Mouse (Mus musculus) lung, postnatal 4 days (tissue): ENCODE measurements at regions not wholly inside any gene's neighbourhood (a gene's known extent, or its start where the extent isn't known, plus 50 kb on each side); places are given as distances from the start of the nearest gene placed in this dataset.

Experiments used
- DNase-seq, 2 experiments: peaks; one replicate each; pipeline ENCODE4 v3.0.0; 2021

DNA sequence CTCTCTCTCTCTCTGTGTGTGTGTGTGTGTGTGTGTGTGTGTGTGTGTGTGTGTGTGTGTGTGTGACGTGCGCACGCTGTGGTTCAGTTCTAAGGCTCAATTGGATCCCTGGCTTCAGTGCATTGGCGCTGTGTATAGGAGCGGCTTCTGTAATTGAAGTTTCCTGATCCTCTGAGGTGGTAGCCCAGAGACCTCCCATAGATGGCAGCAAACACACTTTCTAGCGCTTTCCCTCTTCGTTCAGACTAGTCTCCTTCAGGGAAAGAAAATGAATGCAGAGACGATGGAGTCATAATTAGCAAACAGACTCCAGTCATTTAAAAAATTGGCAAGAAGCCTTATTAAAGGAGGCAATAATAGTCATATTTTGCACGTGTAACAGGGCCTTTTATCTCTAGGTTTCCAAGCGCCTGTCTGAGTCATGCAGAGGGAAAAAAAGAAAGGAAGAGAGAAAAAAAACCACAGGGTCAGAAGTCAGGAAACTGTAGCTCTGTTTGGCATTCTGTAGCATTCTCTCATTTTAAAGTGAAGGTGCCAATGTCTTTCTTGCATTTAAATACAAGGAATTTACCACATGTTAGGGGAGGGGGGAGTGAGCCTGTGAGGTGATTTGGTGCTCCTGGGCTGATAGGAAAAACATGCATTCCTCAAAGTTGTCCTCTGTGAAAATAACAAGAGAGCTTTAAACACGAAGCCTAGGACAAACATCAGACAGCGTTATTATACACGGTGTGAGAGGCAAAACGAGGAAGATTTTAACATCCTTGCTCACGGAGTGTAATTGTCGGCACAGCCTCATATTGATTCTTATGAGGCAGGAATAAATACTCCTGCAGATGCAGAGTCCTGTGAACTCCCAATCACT lies 439.4 kb upstream of the Kif2a start:
- DNase-seq: peak; percentile 46 to 73

DNA sequence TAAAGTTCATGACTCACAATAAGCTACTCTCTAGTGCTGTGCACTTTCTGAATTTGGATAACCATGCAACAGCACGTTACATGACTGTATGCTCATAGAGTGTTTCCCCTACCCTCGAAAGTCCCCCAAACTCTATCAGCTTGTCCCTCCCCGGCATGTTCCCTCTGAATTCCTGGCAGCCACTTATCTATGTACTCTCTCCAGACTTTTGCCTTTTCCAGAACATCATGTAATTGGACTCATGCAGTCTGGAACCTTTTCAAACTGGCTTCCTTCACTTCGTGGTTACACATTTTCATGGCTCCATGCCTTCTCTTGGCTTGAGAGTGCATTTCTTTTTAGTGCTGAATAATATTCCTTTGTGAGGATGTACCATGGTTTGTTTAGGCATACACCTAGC lies 436.8 kb upstream of the Kif2a start:
- no peak for DNase-seq

DNA sequence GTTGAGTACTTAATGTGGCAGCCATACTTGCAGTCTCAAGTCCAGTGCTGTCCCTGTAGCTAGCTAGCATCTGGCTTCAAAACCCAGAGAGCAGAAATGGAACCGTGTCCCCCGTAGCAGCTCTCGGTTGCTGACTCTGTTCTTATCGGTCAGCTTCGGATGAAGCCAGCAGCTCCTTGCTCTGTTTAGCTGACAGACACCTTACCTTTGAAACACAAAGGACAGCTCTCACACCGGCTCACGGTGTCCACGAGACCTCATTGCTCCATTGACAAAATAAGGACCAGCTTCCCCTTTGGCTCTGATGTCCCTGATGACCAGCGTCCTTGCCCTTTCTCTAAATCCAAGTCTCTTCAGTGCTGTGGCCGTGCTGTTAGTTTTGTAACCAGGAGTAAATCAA lies 435.3 kb upstream of the Kif2a start:
- no peak for DNase-seq

DNA sequence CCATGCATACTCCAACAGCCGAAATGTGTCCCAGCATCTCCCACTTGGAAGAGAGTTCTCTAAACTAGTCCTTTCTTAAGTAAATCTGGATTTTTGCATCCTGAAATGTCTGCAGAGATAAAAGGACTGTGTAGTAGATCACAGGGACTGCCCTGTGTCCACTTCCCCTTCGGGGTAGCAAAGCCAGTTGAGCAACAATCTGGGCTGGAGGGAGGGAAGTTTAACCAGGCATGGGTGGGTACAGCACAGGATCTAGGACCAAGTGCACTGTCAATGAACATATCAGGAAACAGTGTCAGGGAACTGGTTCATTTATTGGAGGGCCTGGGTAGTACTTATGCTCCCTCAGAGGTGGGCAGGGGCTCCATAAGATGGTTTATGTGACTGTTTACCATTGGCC lies 434.5 kb upstream of the Kif2a start:
- DNase-seq: no peak

DNA sequence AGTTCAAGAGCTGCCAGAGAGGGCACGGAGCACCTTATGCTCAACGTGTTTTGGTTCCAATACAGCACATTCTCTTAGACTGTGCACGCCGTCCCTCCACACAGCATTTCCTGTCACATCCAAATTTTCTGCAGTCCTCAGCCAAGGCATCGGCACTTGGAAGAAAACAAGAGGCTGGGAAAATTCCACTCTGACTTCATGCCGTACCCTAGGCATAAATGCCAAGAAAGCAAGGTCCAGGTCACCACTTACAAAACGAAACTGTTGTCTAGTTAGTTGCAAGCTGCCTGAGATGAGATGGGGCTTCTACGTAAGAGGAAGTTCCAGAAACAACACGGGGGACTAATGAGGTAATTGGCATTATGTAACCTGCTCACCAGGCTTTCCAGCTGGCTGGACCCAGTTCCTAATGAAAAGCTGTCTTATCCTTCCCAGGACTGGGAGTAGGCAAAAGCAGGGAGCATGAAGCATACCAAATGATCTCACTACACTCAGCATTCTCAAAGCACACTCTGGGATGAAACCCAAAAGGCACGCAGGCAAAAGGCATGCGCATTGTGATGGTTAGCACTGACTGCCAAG lies 427.8 kb upstream of the Kif2a start:
- DNase-seq: peak; percentile 28 to 45

DNA sequence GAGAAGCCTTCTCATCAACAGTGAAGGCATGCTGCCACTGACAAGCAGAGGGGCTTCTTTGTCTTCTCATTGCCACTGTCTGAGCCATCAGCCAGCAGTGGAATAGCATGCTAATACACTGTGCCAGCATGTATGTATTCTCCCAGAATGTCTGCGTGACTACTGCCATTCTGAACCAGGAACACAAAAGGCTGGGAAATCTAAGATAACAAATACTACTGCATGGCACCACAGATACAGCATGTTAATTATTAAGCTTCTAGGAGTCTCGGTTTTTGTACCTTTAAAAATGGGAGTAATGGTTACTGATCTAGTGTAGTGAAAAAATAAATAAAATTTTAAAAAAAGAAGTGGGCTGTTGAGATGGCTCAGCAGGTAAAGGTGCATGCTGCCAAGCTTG lies 425.9 kb upstream of the Kif2a start:
- DNase-seq: no peak

DNA sequence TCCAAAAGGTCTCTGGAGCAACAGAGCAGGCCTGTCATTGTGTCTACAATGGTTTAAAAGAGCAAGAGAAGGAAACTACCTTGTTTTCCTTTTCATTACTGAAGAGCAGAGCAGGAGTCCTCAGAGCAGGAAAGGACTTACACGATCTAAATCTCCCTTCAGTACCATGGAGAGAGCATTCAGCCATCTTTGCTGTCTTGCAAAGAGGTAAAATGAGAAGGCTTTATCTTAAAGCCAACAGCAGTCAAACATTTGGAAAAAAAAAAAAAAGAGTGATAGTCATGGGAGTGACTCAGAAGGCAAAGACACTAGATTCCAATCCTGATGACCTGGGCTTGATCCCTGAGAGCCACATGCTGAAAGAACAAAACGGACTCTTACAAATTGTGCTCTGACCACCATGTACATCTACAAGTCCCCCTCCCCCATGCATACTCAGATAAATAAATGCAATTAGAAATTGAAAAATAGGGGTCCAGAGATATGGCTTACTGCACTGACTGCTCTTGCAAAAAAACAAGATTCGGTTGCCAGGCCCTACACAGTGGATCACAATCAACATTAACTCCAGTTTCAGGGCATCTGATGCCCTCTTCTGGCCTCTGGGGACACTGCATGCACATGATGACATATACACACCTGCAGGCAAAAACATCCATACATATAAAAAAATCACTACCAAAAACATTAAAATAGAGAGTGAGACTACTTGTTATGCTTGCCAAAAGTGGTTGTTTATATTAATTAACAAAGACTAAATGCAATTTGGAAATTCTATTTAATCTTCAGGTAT lies 397.6 kb upstream of the Kif2a start:
- no peak for DNase-seq

DNA sequence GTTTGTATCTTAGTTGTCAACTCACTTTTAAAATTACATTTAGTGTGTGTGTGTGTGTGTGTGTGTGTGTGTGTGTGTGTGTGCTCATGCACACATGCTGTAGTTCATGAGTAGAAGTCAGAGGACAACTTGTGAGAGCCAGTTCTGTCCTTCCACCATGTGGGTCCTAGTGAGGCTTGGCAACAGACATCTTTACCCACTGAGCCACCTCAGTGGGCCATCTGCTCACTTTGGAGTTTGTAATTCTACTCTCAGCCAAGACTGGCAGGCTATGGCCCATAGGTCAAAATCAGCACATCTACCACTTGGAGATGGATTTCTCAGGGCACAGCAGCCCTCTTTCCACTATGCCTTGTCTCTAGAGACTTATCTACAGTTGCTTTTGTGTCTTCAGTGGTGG lies 388.3 kb upstream of the Kif2a start:
- DNase-seq: no peak

DNA sequence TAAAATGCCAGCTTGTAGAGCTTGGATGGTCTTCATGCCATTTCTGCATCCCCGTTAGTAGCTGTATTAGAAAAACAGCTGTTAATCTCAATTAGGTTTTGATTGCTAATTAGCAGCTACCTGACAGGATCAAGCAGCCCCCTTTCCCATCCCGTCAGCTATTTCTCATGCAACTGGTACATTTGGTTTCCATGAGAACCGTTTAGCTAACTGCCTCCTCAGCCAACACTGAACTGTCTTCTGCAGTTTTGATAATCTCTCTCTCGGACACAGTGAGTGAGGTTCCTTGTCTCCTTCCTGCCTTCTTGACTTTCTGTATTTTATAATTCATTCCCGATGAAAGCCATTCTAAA lies 385.7 kb upstream of the Kif2a start:
- DNase-seq: no peak

DNA sequence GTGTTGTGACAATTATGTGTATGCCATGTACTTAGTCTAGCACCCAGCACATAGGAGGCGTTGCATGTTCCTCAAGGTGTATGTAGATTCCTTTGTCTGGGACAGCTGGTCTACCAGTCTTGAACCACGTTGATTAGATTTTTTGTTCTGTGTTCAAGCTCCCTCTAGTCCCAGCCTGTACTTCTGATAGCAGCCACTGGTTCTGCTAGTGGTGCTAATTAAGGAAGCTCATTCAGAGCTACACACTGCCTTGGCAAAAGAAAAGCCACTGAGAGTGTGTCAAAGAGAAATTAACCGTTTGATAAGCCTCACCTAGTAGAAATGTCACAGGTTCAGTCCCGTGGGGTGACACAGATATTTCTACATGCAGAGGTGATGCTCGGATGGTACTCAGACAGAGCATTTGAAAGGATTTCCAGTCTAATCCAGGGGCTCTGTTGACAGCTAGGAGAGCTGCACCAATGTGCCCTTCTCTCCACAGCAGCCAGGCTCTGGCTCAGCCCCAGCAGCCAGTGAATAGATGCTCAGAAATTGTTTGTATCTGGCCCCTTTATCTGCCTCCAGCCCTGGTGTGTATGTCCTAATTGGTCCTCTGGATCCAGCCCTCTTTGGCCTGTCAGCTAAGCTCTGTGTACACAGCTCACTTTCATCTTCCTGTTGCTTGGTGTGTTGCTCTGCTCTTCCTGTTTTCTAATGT lies 385.2 kb upstream of the Kif2a start:
- no peak for DNase-seq

DNA sequence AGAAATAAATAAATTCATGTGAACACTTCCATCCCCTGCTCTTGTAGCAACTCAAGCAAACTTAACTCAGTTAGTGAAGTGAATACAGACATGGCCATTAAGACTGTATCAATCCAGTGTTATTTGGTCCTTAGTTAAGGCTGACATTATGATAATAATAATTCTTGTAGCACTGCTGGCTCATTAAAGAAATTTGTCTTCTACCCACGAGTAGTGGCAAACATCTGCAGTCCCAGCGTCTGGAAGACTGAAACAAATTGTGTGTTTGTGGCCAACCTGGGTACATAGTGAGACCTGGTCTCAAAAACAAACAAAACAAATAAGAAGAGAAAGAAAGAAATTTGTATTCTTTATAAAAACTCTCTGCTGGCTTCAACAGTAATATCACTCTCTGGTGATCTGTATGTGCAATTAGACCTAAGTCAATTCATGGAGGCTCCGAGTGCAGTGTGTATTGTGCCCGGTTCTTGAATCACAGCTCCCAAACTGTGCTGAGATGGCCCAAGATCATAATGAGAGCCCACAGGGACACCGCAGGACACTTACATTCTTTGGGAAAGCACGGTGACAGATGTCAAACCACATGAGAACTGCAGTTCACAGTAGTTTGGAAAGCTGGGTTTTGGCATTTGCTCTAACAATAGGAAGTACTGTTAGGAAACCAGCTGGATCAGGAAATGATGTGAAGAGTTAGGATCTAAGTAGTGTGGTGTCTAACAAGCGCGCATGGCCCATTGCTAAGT lies 376.9 kb upstream of the Kif2a start:
- no peak for DNase-seq

DNA sequence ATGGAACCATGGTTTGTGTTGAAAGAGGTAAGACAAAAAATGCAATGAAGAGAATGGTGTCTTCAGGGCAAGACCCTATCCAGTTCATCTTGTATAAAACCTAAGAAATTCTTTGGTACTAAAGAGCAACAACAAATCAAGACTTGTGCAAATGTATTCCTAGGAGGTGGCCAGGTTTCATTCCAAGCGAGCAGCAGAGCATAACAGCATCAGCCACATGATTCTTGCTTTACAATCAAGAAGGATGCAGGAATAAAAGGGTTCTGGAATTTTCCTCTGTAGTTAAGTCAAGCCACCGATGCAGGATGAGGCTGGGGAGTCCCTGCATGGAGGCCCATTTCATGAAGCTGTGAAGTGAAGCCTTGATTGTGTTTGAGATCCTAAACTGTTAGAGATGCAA lies 374.1 kb upstream of the Kif2a start:
- DNase-seq: no peak

DNA sequence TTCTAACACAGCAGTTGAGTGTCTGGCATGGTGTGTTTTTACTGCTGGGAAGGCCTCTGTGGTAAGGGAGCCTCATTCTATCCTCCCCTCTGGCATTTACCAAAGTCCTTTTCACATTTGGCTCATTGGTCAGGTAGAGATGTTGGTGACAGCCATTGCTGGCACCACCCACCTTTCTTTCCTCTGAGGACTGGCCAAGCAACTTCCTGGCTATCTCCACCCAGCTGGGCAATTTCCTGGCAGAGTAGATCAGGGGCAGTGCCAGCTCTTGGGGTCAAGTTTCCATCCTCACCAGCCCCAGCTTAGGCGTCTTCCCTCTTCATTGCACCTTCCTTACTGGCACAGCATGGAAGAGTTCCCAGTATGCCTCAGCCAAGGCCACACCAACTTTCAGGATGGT lies 372.5 kb upstream of the Kif2a start:
- peak in 1 of 2 experiments; percentile 39 for DNase-seq

DNA sequence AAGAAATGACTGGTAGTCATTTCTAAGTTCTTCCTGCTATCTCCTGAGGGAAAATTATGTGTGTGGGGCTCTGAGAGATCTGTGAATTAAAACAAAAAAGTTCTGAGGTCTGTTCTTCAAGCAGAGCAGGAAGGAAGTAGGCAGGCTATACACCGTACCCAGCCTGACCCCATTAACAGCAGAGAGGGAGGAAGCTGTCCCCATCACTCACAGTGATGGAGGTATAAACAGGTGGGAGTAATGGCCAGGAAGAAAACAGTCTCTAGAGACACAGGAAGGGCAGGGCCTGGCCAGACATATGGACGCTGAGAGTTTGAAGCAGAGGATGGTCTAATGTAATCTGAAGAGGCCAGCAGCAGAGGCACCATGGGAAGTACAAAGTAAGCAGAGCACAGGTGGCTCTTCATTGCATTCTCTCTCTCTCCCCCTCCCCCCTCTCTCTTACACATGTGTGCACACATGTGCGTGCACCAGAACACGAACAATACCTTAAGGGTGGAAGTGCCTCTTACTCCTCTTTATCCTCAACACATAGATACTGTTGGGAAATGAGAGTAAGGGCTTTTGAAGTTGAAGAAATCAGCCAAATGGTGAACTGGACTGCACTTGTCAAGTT lies 367.7 kb upstream of the Kif2a start:
- DNase-seq: peak in 1 of 2 experiments; percentile 26

DNA sequence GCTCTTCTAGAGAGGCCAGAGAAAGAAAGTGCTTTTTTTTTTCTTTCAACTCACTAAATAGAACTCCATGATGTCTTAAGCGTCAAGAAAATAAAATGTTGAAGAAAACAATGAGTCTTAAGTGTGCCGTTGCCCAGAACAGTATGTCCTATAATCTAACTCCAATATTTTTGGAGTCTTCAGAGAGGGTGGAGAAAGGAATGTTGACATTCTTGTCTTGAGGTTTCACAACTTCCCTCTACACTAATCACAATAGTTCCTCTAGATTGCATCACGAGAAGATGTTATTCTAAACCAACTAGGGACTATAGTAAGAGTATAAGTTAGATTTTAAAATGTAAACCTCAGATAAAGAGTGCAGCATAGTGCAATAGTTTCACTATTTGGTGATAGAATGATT lies 367.1 kb upstream of the Kif2a start:
- no peak for DNase-seq

DNA sequence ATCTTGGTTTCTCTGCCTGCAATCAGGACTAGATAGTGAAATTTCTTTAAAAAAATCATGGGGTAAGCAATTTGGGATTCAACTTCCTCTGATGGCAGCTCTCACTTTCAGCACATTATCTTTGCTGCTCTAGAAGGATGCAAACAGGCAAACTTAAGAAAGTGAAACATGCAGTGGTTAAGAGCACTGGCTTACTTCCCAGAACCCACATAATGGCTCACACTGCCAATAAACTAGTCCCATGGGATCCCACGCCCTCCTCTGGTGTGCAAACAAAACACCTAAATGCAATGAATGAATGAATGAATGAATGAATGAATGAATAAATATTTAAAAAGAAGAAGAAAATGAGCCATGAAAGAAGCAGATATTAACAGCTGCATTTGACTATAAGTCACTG lies 356.1 kb upstream of the Kif2a start:
- DNase-seq: no peak

DNA sequence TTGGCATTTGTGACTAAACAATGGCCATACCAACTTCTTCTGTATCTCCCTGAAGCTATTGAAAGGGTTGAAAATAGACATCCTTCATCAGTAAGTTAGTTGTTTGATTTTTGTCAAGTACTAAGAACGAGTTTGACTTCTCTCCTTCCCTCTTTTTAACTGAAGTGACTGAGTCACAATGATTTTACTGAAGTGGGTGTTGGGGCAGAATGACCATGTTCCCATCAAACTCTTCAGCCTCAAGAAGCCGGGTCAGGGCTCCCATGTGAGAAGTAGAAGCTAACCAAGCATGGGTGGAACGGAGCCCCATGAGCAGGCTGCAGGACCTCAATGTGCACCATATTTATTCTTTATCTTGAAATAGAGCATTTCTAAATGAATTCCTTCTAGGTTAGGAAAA lies 350.7 kb upstream of the Kif2a start:
- DNase-seq: no peak

DNA sequence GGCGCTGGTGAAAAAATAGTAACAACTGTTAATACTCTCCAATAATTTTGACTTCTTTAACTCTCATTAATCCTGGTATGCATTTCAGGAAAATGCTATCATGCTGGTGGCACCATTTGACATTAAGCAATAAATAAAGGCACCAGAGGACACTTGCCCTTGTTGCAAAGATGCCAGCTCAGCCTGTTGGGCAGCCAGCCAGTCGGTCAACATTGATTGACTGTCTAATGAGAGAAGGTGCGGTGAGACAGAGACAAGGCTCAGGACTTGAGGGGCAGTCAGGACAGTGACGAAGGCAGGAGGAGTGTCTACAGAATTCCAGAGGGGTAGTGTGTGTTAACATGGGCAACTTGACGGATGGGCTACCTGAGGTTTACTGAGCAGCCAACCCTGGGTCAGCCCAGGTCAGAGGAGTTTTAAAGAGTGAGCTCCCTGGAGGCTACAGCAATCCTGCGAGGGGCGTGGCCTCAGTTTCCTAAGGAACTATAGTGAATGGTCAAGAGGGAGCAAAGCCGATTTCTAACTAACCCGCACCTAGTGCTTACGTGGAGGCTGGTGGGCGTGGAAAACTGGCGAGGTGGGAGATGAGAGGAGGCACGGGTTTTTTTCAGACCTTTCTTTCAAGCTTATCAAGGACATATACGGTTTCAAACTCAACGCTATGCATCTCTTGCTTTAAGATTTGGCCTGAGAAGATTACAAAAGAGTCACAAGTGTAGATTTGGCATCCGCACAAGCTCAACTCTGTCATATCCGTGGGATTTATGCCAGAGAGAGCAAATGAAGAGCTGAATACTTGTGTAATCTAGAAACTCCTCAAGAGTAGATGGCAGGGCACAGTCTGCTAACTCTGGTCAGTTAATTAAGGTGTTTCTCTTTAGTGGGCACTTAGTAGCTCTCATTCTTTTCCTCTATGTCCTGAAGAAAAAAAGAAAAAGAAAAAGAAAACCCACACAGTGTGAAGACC lies 350.0 kb upstream of the Kif2a start:
- DNase-seq: peak; percentile 35 to 62

DNA sequence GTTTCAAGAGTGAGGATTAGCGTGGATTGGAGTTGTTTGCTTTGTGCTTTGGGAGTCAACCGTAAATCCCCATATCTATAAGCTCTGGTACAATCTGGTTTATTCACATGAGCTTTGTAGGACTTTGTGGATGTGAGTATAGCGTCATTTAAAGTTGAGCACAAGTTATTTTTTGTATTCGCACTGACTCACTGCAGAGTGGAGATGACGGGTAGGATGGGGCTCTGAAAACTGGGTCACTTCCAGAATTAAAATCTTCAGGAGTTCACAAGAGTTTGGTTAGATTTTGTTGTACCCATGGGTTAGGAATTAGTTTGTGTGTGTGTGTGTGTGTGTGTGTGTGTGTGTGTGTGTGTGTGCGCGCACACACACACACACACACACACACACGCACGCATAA lies 345.7 kb upstream of the Kif2a start:
- DNase-seq: no peak

DNA sequence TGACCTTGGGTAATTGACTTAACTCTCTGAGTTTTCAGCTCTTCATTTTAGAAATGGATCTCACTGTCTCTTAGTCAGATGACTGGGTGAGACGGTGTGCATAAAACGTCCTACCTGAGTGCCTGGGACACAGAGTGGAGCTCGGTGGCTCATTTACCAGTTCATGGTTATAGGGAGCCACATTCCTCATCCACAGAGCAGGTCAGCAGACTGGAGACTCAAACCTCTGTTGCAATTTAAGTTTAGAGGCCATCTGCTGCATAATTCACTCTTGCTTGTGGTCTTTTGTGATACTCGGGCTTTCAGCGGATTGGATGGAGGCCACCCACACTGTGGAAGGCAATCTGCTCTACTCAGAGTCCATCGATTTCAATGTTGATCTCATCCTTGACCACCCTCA lies 343.8 kb upstream of the Kif2a start:
- no peak for DNase-seq

DNA sequence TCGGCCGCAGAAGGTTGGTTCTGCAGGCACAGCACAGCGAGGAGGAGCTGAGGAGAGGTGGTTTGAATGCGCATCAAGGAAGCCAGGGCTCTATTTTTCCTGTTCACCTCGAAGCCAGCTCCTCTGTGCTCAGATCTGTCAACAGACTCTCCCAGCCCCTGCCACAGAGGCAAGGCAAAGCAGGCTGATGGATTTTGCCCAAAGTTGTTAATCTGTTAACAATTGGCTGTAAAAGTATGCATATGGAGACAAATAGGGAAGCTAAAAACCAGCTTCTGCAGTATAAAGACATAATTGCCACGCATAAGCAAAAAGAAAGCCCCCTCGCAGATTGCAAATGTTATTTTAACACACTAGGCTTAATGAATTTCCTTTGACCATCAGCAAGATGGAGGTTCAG lies 343.3 kb upstream of the Kif2a start:
- no peak for DNase-seq
